Mouse (Mus musculus) embryonic facial prominence, embryonic 14.5 days (tissue): Measurements from ENCODE around the gene Evl. TPM values are rescaled to one million over a fixed set of nuclear protein-coding genes. Genes with fewer than 3 reads are reported as not detected.

Experiments used
- ATAC-seq: fragments of 200-750 bp; cut with Nextera tagmentation; 2 replicates; pipeline ENCODE4 v1.8.0; 2017; ENCODE audit warnings: low read depth, moderate number of reproducible peaks, moderate TSS enrichment
- DNase-seq: peaks from one replicate; pipeline ENCODE4 v3.0.0-alpha.2; 2015; ENCODE audit warnings: low spot score
- H3K27ac ChIP-seq: fragments of 300-500 bp; sonication (generic); replicated peaks from 2 replicates; pipeline ENCODE4 v1.5.1; 2014; ENCODE audit warnings: low read depth, mild to moderate bottlenecking, low read length, moderate library complexity
- H3K27me3 ChIP-seq: fragments of 300-500 bp; sonication (generic); replicated peaks from 2 replicates; pipeline ENCODE4 v1.6.1; 2014; ENCODE audit warnings: low read length; ENCODE audit not compliant: control insufficient read depth, insufficient read depth
- H3K36me3 ChIP-seq: fragments of 300-500 bp; sonication (generic); 2 replicates; pipeline ENCODE4 v1.6.1; 2014; ENCODE audit warnings: low read length, mixed read lengths; ENCODE audit not compliant: control insufficient read depth, insufficient read depth
- H3K4me1 ChIP-seq: fragments of 300-500 bp; sonication (generic); 2 replicates; pipeline ENCODE4 v1.6.1; 2014; ENCODE audit warnings: antibody characterized with exemption, low read length; ENCODE audit not compliant: control insufficient read depth, insufficient read depth
- H3K4me2 ChIP-seq: fragments of 300-500 bp; sonication (generic); 2 replicates; pipeline ENCODE4 v1.6.1; 2014; ENCODE audit warnings: low read depth, mild to moderate bottlenecking, low read length, moderate library complexity, mixed read lengths
- H3K4me3 ChIP-seq: fragments of 300-500 bp; sonication (generic); 2 replicates; pipeline ENCODE4 v1.5.1; 2014; ENCODE audit warnings: low read depth, mild to moderate bottlenecking, low read length
- H3K9ac ChIP-seq: fragments of 300-500 bp; sonication (generic); 2 replicates; pipeline ENCODE4 v1.6.1; 2014; ENCODE audit warnings: low read depth, mild to moderate bottlenecking, low read length, moderate library complexity, mixed read lengths
- H3K9me3 ChIP-seq: fragments of 300-500 bp; sonication (generic); 2 replicates; pipeline ENCODE4 v1.6.1; 2016; ENCODE audit warnings: low read length; ENCODE audit not compliant: control insufficient read depth
- WGBS: fragments of 180-500 bp; shearing (Covaris S2); extraction: QIAGEN DNeasy Blood & Tissue Kit; methylation state at CpG from one replicate; pipeline ENCODE4 v1.1.7; 2014; 5-methylcytosine and 5-hydroxymethylcytosine counted together
- polyA plus RNA-seq: library from polyadenylated mRNA; unstranded; fragments of >200 nt; fragmentation: Nextera tagmentation; extraction: Ambion mirVana; gene quantifications from 2 replicates; pipeline ENCODE4 v1.2.1, GENCODE M21; 2014

Gene Evl
- polyA plus RNA-seq, 1 experiment from 2014 or later: 62.7 TPM

DNA sequence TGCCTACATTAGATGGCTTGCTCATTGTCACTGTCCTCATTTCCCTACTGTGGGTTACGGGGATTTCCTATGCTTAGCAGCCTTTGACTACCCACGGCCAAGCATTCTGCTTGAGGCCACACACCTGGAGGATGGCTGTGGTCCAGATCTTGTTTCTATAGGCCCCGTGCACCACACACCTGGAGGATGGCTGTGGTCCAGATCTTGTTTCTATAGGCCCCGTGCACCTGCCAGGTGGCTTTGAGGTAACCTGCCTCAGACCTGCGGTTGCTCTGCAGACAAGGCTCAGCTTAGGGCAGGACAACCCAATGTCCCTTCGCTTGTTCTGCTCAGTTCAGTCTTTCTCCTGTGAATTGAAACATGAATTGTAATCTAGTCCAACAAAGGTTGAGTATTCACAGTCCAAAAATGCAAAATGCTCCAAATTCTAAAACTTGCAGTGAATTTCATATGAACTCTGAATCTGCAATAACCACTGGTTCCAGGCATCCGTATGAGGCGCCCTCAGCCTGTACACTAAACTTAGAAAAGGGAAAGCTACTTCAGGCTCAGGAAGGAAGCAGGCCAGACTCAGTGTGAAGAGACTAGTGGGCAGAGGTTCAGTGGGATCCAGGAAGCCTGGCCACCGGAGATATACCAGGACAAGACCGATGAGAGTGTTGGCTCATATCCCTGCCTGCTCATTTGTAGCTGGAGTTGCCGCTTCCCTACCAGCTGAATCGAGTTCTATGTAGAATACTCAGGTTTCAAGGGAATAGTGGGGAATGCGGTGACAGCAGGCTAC is 127.9 kb downstream of the Evl start:
- Histone ChIP-seq H3K9me3 (no peaks in the 10 kb centered on the region), H3K27ac (no peak overlapping the region), H3K27me3 (no peaks in the 10 kb centered on the region), H3K4me3 (no peak overlapping the region), H3K9ac (no peak overlapping the region), H3K4me1 (no peaks in the 10 kb centered on the region), H3K36me3 (peaks cover 84% of the 10 kb centered on the region), H3K4me2 (no peak overlapping the region)
- 88% methylated on average over 13 of the region's 13 CpGs for WGBS
- ATAC-seq (peak; percentile 23; the same call in 1 of the 2 replicates), DNase-seq (no peak)

DNA sequence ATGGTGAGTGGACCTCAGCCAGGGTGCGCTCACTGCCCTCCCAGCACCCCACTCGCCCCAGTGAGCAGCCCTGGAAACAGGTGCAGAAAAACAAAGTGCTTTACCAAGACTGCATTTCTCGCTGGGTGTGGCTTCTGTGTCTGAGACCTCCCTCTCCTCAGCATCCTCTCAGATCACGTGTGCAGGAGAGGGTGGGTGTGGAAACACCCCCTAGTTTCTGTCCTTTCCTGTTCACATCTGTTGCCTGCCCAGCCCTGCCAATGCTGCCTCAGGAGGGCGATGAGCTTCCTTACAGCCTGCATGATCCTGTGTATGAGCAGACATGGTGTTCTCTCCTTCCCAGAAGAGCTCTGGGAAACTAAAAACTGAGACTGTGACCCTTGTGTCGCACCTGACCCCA is 131.9 kb downstream of the Evl start:
- 69% methylated on average over 5 of the region's 6 CpGs for WGBS
- Histone ChIP-seq H3K4me2 (no peak overlapping the region), H3K9me3 (no peaks in the 10 kb centered on the region), H3K27me3 (no peaks in the 10 kb centered on the region), H3K9ac (no peak overlapping the region), H3K4me1 (no peaks in the 10 kb centered on the region), H3K27ac (no peak overlapping the region), H3K36me3 (peaks cover 68% of the 10 kb centered on the region), H3K4me3 (no peak overlapping the region)
- DNase-seq (no peak), ATAC-seq (no peak)

DNA sequence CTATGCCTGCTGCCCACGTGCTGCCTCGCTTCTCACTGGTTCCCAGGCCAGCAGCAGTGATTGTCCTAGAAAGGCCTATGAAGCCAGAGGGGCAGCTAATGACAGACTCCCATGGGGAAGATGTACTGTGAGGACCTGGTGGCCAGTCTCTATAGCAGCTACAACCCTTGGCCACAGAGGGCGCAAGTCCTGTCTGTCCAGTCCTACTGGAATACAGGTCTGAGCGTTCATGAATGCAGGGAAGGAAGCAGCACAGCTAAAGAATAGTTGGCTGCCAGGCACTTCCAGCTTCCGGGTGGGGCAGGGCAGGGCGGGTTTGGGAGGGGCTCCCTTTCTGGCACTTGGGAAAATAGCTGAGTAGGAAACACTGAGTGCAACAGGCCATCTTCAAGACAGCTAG is 132.4 kb downstream of the Evl start:
- Histone ChIP-seq H3K4me3 (no peak overlapping the region), H3K9me3 (no peaks in the 10 kb centered on the region), H3K9ac (no peak overlapping the region), H3K27ac (no peak overlapping the region), H3K36me3 (peaks cover 63% of the 10 kb centered on the region), H3K4me1 (no peaks in the 10 kb centered on the region), H3K4me2 (no peak overlapping the region), H3K27me3 (no peaks in the 10 kb centered on the region)
- WGBS: 61% methylated on average over 6 of the region's 6 CpGs
- ATAC-seq (no peak), DNase-seq (no peak)

DNA sequence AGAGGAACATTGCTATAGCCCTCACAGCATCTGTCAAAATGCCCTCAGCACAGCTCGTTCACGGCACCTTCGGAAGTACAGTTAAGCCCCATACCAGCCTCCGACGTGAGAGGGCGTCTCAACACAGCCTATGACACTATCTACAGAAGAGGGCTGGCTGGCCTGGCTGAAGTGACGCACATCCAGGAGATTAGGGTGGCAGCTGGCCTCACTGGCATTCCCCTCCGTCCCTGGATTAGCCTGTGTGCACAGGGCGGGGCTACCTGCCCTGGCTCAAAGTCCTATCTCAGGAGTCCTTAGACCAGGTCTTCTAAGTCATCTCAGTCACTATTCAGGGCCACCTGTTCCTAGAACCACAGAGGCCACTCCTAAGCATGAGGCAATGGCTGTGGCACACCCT is 134.6 kb downstream of the Evl start:
- DNase-seq: no peak
- Histone ChIP-seq H3K27me3 (no peaks in the 10 kb centered on the region), H3K9me3 (no peaks in the 10 kb centered on the region), H3K9ac (no peak overlapping the region), H3K27ac (no peak overlapping the region), H3K4me2 (no peak overlapping the region), H3K4me1 (no peaks in the 10 kb centered on the region), H3K4me3 (no peak overlapping the region), H3K36me3 (peaks cover 41% of the 10 kb centered on the region)
- no peak for ATAC-seq
- WGBS: 82% methylated on average over 9 of the region's 9 CpGs

DNA sequence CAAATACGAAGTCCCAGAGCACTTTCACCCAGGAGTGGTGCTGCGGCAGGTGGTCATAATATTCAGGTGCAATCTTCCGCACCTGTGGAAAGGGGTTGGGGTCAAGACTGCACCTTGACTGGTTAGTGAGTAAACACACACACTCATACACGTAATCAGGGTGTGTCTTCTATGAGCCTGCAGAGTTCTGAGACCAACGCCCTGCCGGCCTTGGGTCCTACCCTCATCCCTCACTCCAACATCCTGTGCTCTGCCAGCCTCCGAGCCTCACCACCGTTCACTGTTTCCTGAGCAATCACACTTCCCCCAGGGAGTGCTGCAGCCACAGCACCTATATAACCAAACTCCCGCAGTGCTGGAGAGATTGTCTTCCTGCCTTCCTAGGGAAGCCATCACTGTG is 136.0 kb downstream of the Evl start:
- H3K4me2 ChIP-seq: no peak overlapping the region
- H3K9ac ChIP-seq: no peak overlapping the region
- H3K9me3 ChIP-seq: no peaks in the 10 kb centered on the region
- no peak overlapping the region for H3K4me3 ChIP-seq
- H3K27ac ChIP-seq: no peak overlapping the region
- 79% methylated on average over 9 of the region's 9 CpGs for WGBS
- H3K4me1 ChIP-seq: no peaks in the 10 kb centered on the region
- DNase-seq (no peak), ATAC-seq (no peak)
- no peaks in the 10 kb centered on the region for H3K27me3 ChIP-seq
- H3K36me3 ChIP-seq: peaks cover 35% of the 10 kb centered on the region; the same call in 1 of the 2 replicates

DNA sequence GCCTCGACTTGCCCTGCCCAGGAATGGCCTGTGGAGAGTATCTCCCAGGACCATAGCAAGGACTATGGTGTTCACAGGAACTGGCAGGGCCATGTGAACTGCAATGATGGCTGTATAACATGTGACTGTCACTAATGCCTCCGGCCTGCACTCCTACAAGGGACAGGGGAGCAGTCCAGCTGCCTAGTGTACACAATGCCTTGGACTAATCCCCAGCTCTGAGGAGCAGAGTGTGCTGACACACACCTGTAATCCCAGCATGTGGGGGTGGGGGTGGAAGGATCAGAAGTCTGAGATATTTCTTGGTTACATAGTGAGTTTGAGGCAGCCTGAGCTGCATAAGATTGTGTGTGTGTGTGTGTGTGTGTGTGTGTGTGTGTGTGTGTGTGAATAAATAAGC is 139.1 kb downstream of the Evl start:
- Histone ChIP-seq H3K27ac (no peak overlapping the region), H3K4me1 (no peaks in the 10 kb centered on the region), H3K9ac (no peak overlapping the region), H3K4me2 (no peak overlapping the region), H3K9me3 (no peaks in the 10 kb centered on the region), H3K27me3 (no peaks in the 10 kb centered on the region), H3K36me3 (peaks cover 9% of the 10 kb centered on the region; the same call in 1 of the 2 replicates), H3K4me3 (no peak overlapping the region)
- 63% methylated on average over 2 of the region's 2 CpGs for WGBS
- ATAC-seq (no peak; the same call in 1 of the 2 replicates), DNase-seq (no peak)

DNA sequence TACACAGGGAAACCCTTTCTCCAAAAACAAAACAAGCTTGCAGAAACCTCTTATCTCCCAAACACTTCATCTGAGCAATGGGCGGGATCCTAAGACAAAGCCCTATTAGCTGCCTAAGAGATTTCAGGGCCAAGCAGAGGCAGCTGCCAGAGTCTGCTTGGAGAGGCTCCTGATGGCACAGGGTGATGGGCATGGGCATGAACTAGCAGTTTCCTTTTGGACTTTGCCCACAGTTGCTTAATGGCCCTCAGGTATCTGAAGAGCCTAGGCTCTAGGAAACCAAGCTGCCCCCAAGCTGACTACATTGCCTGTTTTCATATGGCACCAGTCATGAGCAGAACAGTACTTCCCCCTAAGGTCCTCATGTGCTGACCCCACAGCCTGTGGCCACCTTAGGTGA is 139.7 kb downstream of the Evl start:
- DNase-seq: no peak
- H3K27ac ChIP-seq: no peak overlapping the region
- H3K9ac ChIP-seq: no peak overlapping the region
- H3K9me3 ChIP-seq: no peaks in the 10 kb centered on the region
- H3K4me2 ChIP-seq: no peak overlapping the region
- 89% methylated on average over 1 of the region's 1 CpGs for WGBS
- no peaks in the 10 kb centered on the region for H3K27me3 ChIP-seq
- peaks cover 3% of the 10 kb centered on the region; the same call in 1 of the 2 replicates for H3K36me3 ChIP-seq
- H3K4me1 ChIP-seq: no peaks in the 10 kb centered on the region
- H3K4me3 ChIP-seq: no peak overlapping the region
- ATAC-seq: no peak

DNA sequence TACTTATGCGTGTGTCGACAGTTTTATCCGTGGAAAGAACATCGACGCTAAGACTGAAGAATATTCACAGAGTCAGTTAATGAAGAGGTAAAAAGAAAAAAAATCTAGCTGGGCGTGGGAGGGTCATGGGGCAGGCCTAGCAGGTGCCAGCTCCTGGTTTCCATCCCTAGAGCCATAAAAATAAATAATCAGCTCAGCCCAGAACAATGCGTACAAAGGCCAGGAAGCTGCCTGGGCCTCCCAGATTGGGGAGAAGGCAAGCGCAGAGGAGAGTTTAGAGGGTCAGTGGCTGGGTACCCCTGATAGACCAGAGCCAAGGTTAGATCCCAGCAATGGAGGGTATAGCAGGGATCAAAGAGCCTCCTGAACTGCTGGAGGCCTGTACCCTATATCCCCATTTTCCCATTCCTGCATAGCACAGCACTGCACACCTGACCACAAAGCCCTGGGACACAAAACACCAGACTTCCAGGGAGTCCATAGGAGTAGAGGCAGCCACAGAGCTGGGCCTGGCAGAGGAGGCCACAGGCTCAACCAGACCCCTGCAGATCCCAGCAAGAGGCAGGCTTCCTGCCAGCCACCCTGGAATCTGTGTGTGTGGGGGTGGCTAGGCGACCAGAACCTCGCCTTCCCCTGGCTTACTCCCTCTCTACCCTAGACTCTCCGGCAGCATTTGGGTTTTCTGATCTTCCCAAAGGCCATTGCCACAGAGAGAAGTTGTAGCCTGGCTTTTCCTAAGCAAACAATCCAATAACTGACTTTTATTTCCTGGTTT is 144.4 kb downstream of the Evl start:
- no peak overlapping the region for H3K9ac ChIP-seq
- no peak overlapping the region for H3K27ac ChIP-seq
- peaks cover 36% of the 10 kb centered on the region for H3K27me3 ChIP-seq
- no peaks in the 10 kb centered on the region for H3K9me3 ChIP-seq
- H3K4me3 ChIP-seq: no peak overlapping the region
- DNase-seq (no peak), ATAC-seq (no peak)
- 76% methylated on average over 11 of the region's 11 CpGs for WGBS
- H3K4me1 ChIP-seq: 0 out of 2 replicates have a peak, but pooled peaks cover 3% of the 10 kb centered on the region
- H3K4me2 ChIP-seq: no peak overlapping the region
- H3K36me3 ChIP-seq: no peaks in the 10 kb centered on the region
